Mouse (Mus musculus): Measurements from ENCODE around the gene Nmt2. TPM values are rescaled to one million over a fixed set of nuclear protein-coding genes. Genes with fewer than 3 reads are reported as not detected.
A peak's percentile ranks its signal among the peaks of the same experiment; 100 is the strongest.

Gene Nmt2
- total RNA-seq (2012; rRNA removed) (19.9 and 22.2 TPM in 2 replicates), polyA plus RNA-seq (2012; ENCODE audit: insufficient read depth in 1 of 2, insufficient read length in 2 of 2, low read depth in 1 of 2, low replicate concordance in 2 of 2, missing spikeins in 1 of 2) (10 to 100 TPM in 1 of 2 experiments, not detected in 1; 34.1 TPM)

- DNase-seq (ENCODE audit: low read depth, low spot score) = peak; percentile 100
- Histone ChIP-seq H3K4me1 (ENCODE audit: control insufficient read depth in 1 of 2, insufficient read depth in 2 of 2, low read length in 2 of 2) (peaks cover 7 to 19% of the 10 kb centered on the region in 2 experiments), H3K36me3 (ENCODE audit: control insufficient read depth in 1 of 2, insufficient read depth in 2 of 2, low read length in 2 of 2) (peaks cover 0 to 30% of the 10 kb centered on the region in 2 experiments; a peak in 2 of 4 replicates), H3K27ac (ENCODE audit: control insufficient read depth, low read depth, low read length) (peak within 1 kb of the TSS; percentile 88), H3K27me3 (ENCODE audit: control insufficient read depth in 1 of 2, insufficient read depth in 2 of 2, low read length in 2 of 2) (no peaks in the 10 kb centered on the region), H3K9me3 (replicated peaks; ENCODE audit: insufficient read depth, low read length) (no peaks in the 10 kb centered on the region), H3K79me2 (ENCODE audit: control insufficient read depth, insufficient read depth, low read length, poor library complexity) (peaks cover 25% of the 10 kb centered on the region), H3K4me3 (ENCODE audit: control insufficient read depth in 1 of 2, insufficient read depth in 1 of 2, low read depth in 2 of 2, low read length in 2 of 2) (peak within 1 kb of the TSS; percentile 98 to 99), H3K9ac (ENCODE audit: control insufficient read depth, low read depth, low read length, poor library complexity, severe bottlenecking) (peak within 1 kb of the TSS; percentile 98)
- TF ChIP-seq MXI1 (IDR thresholded peaks at IDR 0.05; ENCODE audit: low read depth, low read length) (peak; percentile 83), ZKSCAN1 (IDR thresholded peaks at IDR 0.05; ENCODE audit: low read depth, low read length) (no peak), NRF1 (IDR thresholded peaks at IDR 0.05; ENCODE audit: insufficient read depth, low read depth, low read length, poor library complexity, severe bottlenecking) (peak; percentile 24; the same call in 1 of the 2 replicates), ETS1 (IDR thresholded peaks at IDR 0.05; ENCODE audit: low read depth, low read length) (no peak; the same call in 1 of the 2 replicates), ZMIZ1 (IDR thresholded peaks at IDR 0.05; ENCODE audit: low read depth, low read length) (0 out of 2 replicates have a peak, but pooled peaks have one; percentile 47), MYC (IDR thresholded peaks at IDR 0.05; ENCODE audit: low read depth, low read length) (peak; percentile 31; the same call in 1 of the 2 replicates), SMC3 (IDR thresholded peaks at IDR 0.05; ENCODE audit: low read depth, low read length) (no peak), USF2 (IDR thresholded peaks at IDR 0.05; ENCODE audit: borderline replicate concordance in 1 of 2, insufficient read depth in 1 of 2, low read depth in 1 of 2, low read length in 2 of 2) (no peak), TBP (IDR thresholded peaks at IDR 0.05; ENCODE audit: low read depth, low read length) (0 out of 2 replicates have a peak, but pooled peaks have one; percentile 7), TAL1 (IDR thresholded peaks at IDR 0.05; ENCODE audit: low read length) (no peak), HCFC1 (IDR thresholded peaks at IDR 0.05; ENCODE audit: low read depth, low read length) (peak; percentile 69; the same call in 1 of the 2 replicates), MAX (IDR thresholded peaks at IDR 0.05; ENCODE audit: low read length) (peak; percentile 72; the same call in 1 of the 2 replicates), MAFK (IDR thresholded peaks at IDR 0.05; ENCODE audit: borderline replicate concordance, low read depth, low read length) (no peak), NELFE (IDR thresholded peaks at IDR 0.05; ENCODE audit: low read depth, low read length) (peak; percentile 65), SIN3A (IDR thresholded peaks at IDR 0.05; ENCODE audit: low read length) (peak; percentile 83), MAZ (IDR thresholded peaks at IDR 0.05; ENCODE audit: low read depth, low read length) (peak; percentile 77; the same call in 1 of the 2 replicates), CHD1 (IDR thresholded peaks at IDR 0.05; ENCODE audit: low read depth, low read length) (no peak), POLR2A (IDR thresholded peaks at IDR 0.05; ENCODE audit: control insufficient read depth in 1 of 2, insufficient read depth in 1 of 2, low read depth in 1 of 2, low read length in 2 of 2, poor library complexity in 1 of 2) (peak; percentile 60 to 62; a peak in 3 of 4 replicates), USF1 (IDR thresholded peaks at IDR 0.05; ENCODE audit: low read depth, low read length) (peak; percentile 1; the same call in 1 of the 2 replicates), ELF1 (IDR thresholded peaks at IDR 0.05; ENCODE audit: low read depth, low read length) (peak; percentile 94), POLR2AphosphoS2 (IDR thresholded peaks at IDR 0.05; ENCODE audit: low read length) (peak; percentile 56; the same call in 1 of the 2 replicates)
Observed at GRCm38 (mm10) chr2:3283602-3284472, at the start of gene Nmt2. Gene Nmt2, plus strand, starts transcription at chr2:3284212.

Data from MEL (cell line).